Mouse (Mus musculus): ENCODE data around the gene Rnf217. TPM values are rescaled to one million over a fixed set of nuclear protein-coding genes. Genes with fewer than 3 reads are reported as not detected.

Gene Rnf217
- polyA plus RNA-seq, 1 experiment from 2014 or later: 4.2 TPM

DNA sequence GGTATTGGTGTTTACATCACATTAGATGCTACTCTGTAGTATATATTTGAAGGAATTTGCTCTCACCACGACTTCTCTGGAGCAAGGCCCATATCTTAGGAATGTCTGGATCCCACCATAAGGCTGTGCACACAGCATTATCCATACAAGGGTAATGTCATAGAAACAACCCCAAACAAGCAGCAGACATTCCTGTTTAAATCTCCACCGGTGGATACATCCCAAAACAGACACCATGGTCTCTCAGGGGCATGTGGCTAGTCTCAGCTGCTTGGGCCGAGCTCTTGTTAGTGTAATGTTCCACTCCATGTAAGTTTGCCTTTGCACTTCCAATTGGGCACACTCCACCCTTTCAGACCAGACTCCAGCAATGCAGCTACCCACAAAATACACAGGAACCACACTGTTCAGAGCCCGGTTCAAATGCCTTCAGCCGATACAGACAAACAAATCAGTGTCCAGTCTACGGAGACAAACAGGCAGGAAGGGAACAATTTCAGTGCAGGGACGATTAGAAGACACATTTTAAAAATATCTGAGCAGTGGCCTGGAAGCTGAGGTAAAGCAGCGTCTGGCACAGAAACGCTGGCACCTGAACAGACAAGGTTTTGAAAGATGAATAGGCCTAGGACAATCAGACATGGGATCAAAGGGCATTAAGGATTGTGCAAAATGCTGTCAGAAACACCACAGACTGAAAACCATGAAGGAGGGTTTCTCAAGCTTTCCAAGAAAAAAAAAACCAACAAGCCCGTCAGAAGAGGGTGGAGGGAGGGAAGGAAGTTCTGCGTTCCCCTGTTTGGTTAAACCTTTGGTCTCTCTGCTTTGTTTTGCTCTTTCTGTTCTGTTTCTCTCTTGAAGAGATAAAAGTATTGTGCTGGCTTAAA, 1.8 kb downstream of the Rnf217 start:
- H3K9ac ChIP-seq (replicated peaks; ENCODE audit: low read depth, low read length): peak overlapping the region; percentile 99; the same call in 1 of the 2 replicates
- H3K27me3 ChIP-seq (ENCODE audit: control insufficient read depth, insufficient read depth, low read length): no peaks in the 10 kb centered on the region; the same call in 1 of the 2 replicates
- peaks cover 23% of the 10 kb centered on the region for H3K4me1 ChIP-seq (ENCODE audit: control insufficient read depth, insufficient read depth, low read length)
- peak overlapping the region; percentile 84 for H3K4me3 ChIP-seq (ENCODE audit: low read depth, low read length)
- no peak for ATAC-seq (ENCODE audit: low read depth)
- 14% methylated on average over 11 of the region's 11 CpGs for WGBS
- no peaks in the 10 kb centered on the region for H3K36me3 ChIP-seq (ENCODE audit: control insufficient read depth, insufficient read depth, low read length)
- no peaks in the 10 kb centered on the region for H3K9me3 ChIP-seq (ENCODE audit: control insufficient read depth, low read length)
- H3K4me2 ChIP-seq (ENCODE audit: low read depth, low read length): peak overlapping the region; percentile 89
- H3K27ac ChIP-seq (ENCODE audit: low read depth, low read length): 0 out of 2 replicates have a peak overlapping the region, but pooled peaks have one; percentile 28

GRCm38 (mm10) chr10:31603855-31604254, 5.1 kb downstream of the Rnf217 start:
- Histone ChIP-seq H3K4me3 (ENCODE audit: low read depth, low read length) (no peak overlapping the region), H3K9me3 (ENCODE audit: control insufficient read depth, low read length) (no peaks in the 10 kb centered on the region), H3K27ac (ENCODE audit: low read depth, low read length) (no peak overlapping the region), H3K9ac (replicated peaks; ENCODE audit: low read depth, low read length) (no peak overlapping the region), H3K4me2 (ENCODE audit: low read depth, low read length) (no peak overlapping the region), H3K4me1 (ENCODE audit: control insufficient read depth, insufficient read depth, low read length) (peaks cover 23% of the 10 kb centered on the region), H3K27me3 (ENCODE audit: control insufficient read depth, insufficient read depth, low read length) (no peaks in the 10 kb centered on the region), H3K36me3 (ENCODE audit: control insufficient read depth, insufficient read depth, low read length) (no peaks in the 10 kb centered on the region)
- no peak for ATAC-seq (ENCODE audit: low read depth)
- 95% methylated on average over 4 of the region's 4 CpGs for WGBS

GRCm38 (mm10) chr10:31600116-31600515, 8.9 kb downstream of the Rnf217 start:
- no peak overlapping the region for H3K9ac ChIP-seq (replicated peaks; ENCODE audit: low read depth, low read length)
- no peaks in the 10 kb centered on the region for H3K9me3 ChIP-seq (ENCODE audit: control insufficient read depth, low read length)
- no peaks in the 10 kb centered on the region for H3K36me3 ChIP-seq (ENCODE audit: control insufficient read depth, insufficient read depth, low read length)
- H3K4me2 ChIP-seq (ENCODE audit: low read depth, low read length): no peak overlapping the region
- WGBS: 83% methylated on average over 6 of the region's 6 CpGs
- H3K27me3 ChIP-seq (ENCODE audit: control insufficient read depth, insufficient read depth, low read length): no peaks in the 10 kb centered on the region
- H3K4me3 ChIP-seq (ENCODE audit: low read depth, low read length): no peak overlapping the region
- no peak for ATAC-seq (ENCODE audit: low read depth)
- no peak overlapping the region for H3K27ac ChIP-seq (ENCODE audit: low read depth, low read length)
- no peaks in the 10 kb centered on the region for H3K4me1 ChIP-seq (ENCODE audit: control insufficient read depth, insufficient read depth, low read length)

- peaks cover 6% of the 10 kb centered on the region for H3K4me1 ChIP-seq (ENCODE audit: control insufficient read depth, insufficient read depth, low read length)
- no peak overlapping the region for H3K4me3 ChIP-seq (ENCODE audit: low read depth, low read length)
- H3K36me3 ChIP-seq (ENCODE audit: control insufficient read depth, insufficient read depth, low read length): no peaks in the 10 kb centered on the region
- H3K27ac ChIP-seq (ENCODE audit: low read depth, low read length): no peak overlapping the region
- 98% methylated on average over 2 of the region's 2 CpGs for WGBS
- no peak overlapping the region for H3K9ac ChIP-seq (replicated peaks; ENCODE audit: low read depth, low read length)
- H3K9me3 ChIP-seq (ENCODE audit: control insufficient read depth, low read length): no peaks in the 10 kb centered on the region
- no peak for ATAC-seq (ENCODE audit: low read depth)
- H3K27me3 ChIP-seq (ENCODE audit: control insufficient read depth, insufficient read depth, low read length): no peaks in the 10 kb centered on the region
- no peak overlapping the region for H3K4me2 ChIP-seq (ENCODE audit: low read depth, low read length)
These were observed 11.1 kb downstream of the Rnf217 start for GRCm38 (mm10) chr10:31597886-31598285.

GRCm38 (mm10) chr10:31596804-31597203, 12.2 kb downstream of the Rnf217 start:
- Histone ChIP-seq H3K4me2 (ENCODE audit: low read depth, low read length) (no peak overlapping the region), H3K36me3 (ENCODE audit: control insufficient read depth, insufficient read depth, low read length) (no peaks in the 10 kb centered on the region), H3K27ac (ENCODE audit: low read depth, low read length) (no peak overlapping the region), H3K9me3 (ENCODE audit: control insufficient read depth, low read length) (no peaks in the 10 kb centered on the region), H3K9ac (replicated peaks; ENCODE audit: low read depth, low read length) (no peak overlapping the region), H3K27me3 (ENCODE audit: control insufficient read depth, insufficient read depth, low read length) (no peaks in the 10 kb centered on the region), H3K4me1 (ENCODE audit: control insufficient read depth, insufficient read depth, low read length) (peaks cover 15% of the 10 kb centered on the region), H3K4me3 (ENCODE audit: low read depth, low read length) (no peak overlapping the region)
- ATAC-seq (ENCODE audit: low read depth): no peak
- WGBS: 67% methylated on average over 4 of the region's 4 CpGs

DNA sequence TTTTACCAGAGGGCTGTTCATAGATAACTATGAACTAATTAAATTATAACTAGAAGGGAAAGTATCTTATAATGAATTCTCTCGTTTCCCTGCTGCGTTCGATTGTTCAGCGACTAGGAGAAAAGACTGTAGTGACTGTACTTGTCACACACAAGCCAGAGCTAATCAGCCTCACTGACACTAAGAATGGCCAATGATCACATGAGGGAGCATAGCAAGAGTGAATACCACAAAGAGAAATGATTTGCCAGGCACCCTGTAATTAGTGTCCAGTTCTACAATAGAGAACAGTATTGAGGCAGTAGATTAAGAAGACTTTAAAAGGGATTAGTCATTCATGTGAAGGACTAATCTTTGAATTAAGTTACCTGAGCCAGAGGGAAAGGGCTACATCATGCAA, 13.7 kb downstream of the Rnf217 start:
- ATAC-seq (ENCODE audit: low read depth): no peak
- Histone ChIP-seq H3K27ac (ENCODE audit: low read depth, low read length) (no peak overlapping the region), H3K4me2 (ENCODE audit: low read depth, low read length) (no peak overlapping the region), H3K9ac (replicated peaks; ENCODE audit: low read depth, low read length) (no peak overlapping the region), H3K9me3 (ENCODE audit: control insufficient read depth, low read length) (no peaks in the 10 kb centered on the region), H3K27me3 (ENCODE audit: control insufficient read depth, insufficient read depth, low read length) (no peaks in the 10 kb centered on the region), H3K4me1 (ENCODE audit: control insufficient read depth, insufficient read depth, low read length) (peaks cover 15% of the 10 kb centered on the region), H3K4me3 (ENCODE audit: low read depth, low read length) (no peak overlapping the region), H3K36me3 (ENCODE audit: control insufficient read depth, insufficient read depth, low read length) (no peaks in the 10 kb centered on the region)
- 95% methylated on average over 4 of the region's 4 CpGs for WGBS

- Histone ChIP-seq H3K27me3 (ENCODE audit: control insufficient read depth, insufficient read depth, low read length) (no peaks in the 10 kb centered on the region), H3K4me3 (ENCODE audit: low read depth, low read length) (no peak overlapping the region), H3K9ac (replicated peaks; ENCODE audit: low read depth, low read length) (no peak overlapping the region; the same call in 1 of the 2 replicates), H3K27ac (ENCODE audit: low read depth, low read length) (peak overlapping the region; percentile 66), H3K4me2 (ENCODE audit: low read depth, low read length) (no peak overlapping the region; the same call in 1 of the 2 replicates), H3K9me3 (ENCODE audit: control insufficient read depth, low read length) (no peaks in the 10 kb centered on the region), H3K4me1 (ENCODE audit: control insufficient read depth, insufficient read depth, low read length) (peaks cover 15% of the 10 kb centered on the region), H3K36me3 (ENCODE audit: control insufficient read depth, insufficient read depth, low read length) (no peaks in the 10 kb centered on the region)
- WGBS: 40% methylated on average over 9 of the region's 9 CpGs
- peak; percentile 86 for ATAC-seq (ENCODE audit: low read depth)
These were observed 16.1 kb downstream of the Rnf217 start for GRCm38 (mm10) chr10:31592741-31593524.

GRCm38 (mm10) chr10:31592095-31592740, 16.8 kb downstream of the Rnf217 start:
- Histone ChIP-seq H3K36me3 (ENCODE audit: control insufficient read depth, insufficient read depth, low read length) (no peaks in the 10 kb centered on the region), H3K4me2 (ENCODE audit: low read depth, low read length) (no peak overlapping the region), H3K27ac (ENCODE audit: low read depth, low read length) (peak overlapping the region; percentile 66), H3K27me3 (ENCODE audit: control insufficient read depth, insufficient read depth, low read length) (no peaks in the 10 kb centered on the region), H3K4me1 (ENCODE audit: control insufficient read depth, insufficient read depth, low read length) (peaks cover 15% of the 10 kb centered on the region), H3K9me3 (ENCODE audit: control insufficient read depth, low read length) (no peaks in the 10 kb centered on the region), H3K9ac (replicated peaks; ENCODE audit: low read depth, low read length) (no peak overlapping the region), H3K4me3 (ENCODE audit: low read depth, low read length) (no peak overlapping the region)
- ATAC-seq (ENCODE audit: low read depth): peak; percentile 59; the same call in 1 of the 2 replicates
- 36% methylated on average over 3 of the region's 3 CpGs for WGBS

All from neural tube, embryonic 14.5 days (tissue).